Mouse (Mus musculus) MEL (cell line): ENCODE results near the gene Tent4a.

Source experiments
- CTCF ChIP-seq, 3 experiments: IDR thresholded peaks in 2 of 3; conservative IDR thresholded peaks in 1 of 3; 2 replicates each; pipeline ENCODE4 v1.5.1; 2011 to 2012; ENCODE audit warnings: low read length in 3 of 3, low read depth in 2 of 3, mild to moderate bottlenecking in 2 of 3, improper control_type of control experiment in 1 of 3, inconsistent platforms in 1 of 3, mixed read lengths in 1 of 3, moderate library complexity in 1 of 3; ENCODE audit not compliant: control insufficient read depth in 1 of 3, insufficient read depth in 1 of 3, poor library complexity in 1 of 3, severe bottlenecking in 1 of 3
- ETS1 ChIP-seq: IDR thresholded peaks from 2 replicates; pipeline ENCODE4 v1.6.1; 2012; ENCODE audit warnings: low read depth, mild to moderate bottlenecking, inconsistent platforms, low read length, improper control_type of control experiment, moderate library complexity
- GABPA ChIP-seq: IDR thresholded peaks from 2 replicates; pipeline ENCODE4 v1.6.1; 2012; ENCODE audit warnings: low read depth, mild to moderate bottlenecking, inconsistent platforms, low read length, improper control_type of control experiment, moderate library complexity
- JUND ChIP-seq: IDR thresholded peaks from 2 replicates; pipeline ENCODE4 v1.6.1; 2011; ENCODE audit warnings: low read depth, mild to moderate bottlenecking, improper control_type of control experiment, low read length
- MAX ChIP-seq: IDR thresholded peaks from 2 replicates; pipeline ENCODE4 v1.6.1; 2011; ENCODE audit warnings: low read length, improper control_type of control experiment
- NRF1 ChIP-seq: IDR thresholded peaks from 2 replicates; pipeline ENCODE4 v1.6.1; 2014; ENCODE audit warnings: low read depth, mild to moderate bottlenecking, inconsistent platforms, low read length, improper control_type of control experiment, moderate library complexity; ENCODE audit not compliant: poor library complexity, insufficient read depth, severe bottlenecking
- POLR2A ChIP-seq, 2 experiments: IDR thresholded peaks; 2 replicates each; pipeline ENCODE4 v1.6.1; 2011 to 2012; ENCODE audit warnings: low read length in 2 of 2, mild to moderate bottlenecking in 2 of 2, control low read depth in 1 of 2, improper control_type of control experiment in 1 of 2, low read depth in 1 of 2, moderate library complexity in 1 of 2; ENCODE audit not compliant: control insufficient read depth in 1 of 2, insufficient read depth in 1 of 2, poor library complexity in 1 of 2
- TCF12 ChIP-seq: IDR thresholded peaks from 2 replicates; pipeline ENCODE4 v1.6.1; 2014; ENCODE audit warnings: low read depth, mild to moderate bottlenecking, inconsistent platforms, low read length, improper control_type of control experiment, moderate library complexity
- USF1 ChIP-seq: IDR thresholded peaks from 2 replicates; pipeline ENCODE4 v1.6.1; 2014; ENCODE audit warnings: low read depth, mild to moderate bottlenecking, inconsistent platforms, low read length, improper control_type of control experiment, moderate library complexity

DNA sequence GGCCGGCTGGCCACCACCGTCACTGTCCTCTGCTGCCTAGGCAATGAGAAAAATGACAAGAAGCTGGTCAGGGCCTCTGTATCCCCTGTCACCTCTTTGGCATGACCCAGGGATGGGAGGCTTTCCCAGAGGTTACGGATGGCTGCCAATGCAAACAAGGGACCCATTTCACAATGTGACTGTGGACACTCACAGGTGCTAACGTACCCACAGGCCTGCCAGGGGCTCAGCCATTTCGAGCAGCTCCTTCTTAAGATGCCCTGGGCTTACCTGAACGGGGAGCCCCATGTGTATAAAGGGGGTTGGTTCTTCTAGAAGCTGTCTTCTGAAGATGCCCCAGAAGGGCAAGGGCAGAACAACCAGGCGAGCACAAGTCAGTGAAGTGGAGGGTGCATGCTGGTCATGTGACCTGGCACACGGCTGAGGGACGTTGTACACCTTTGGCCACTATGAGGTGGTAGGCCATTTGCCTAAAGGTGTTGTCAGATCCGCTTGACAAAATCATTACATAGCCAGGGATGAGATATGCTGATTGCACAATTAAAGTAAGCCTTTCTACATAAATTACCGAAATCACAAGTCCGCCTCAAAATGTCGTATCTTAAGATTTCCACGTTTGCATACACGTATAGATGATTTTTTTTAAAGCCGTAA is 42.9 kb upstream of the Tent4a start:
- TF ChIP-seq POLR2A (IDR thresholded peaks at IDR 0.05; ENCODE audit: control insufficient read depth in 1 of 2, insufficient read depth in 1 of 2, low read depth in 1 of 2, low read length in 2 of 2, poor library complexity in 1 of 2), result no peak
- no peak for TF ChIP-seq NRF1
- TF ChIP-seq CTCF (IDR thresholded peaks at IDR 0.05 in 2 of 3, conservative IDR thresholded peaks at IDR 0.05 in 1 of 3; ENCODE audit: control insufficient read depth in 1 of 3, insufficient read depth in 1 of 3, low read depth in 2 of 3, low read length in 3 of 3, poor library complexity in 1 of 3, severe bottlenecking in 1 of 3), result no peak
- TF ChIP-seq MAX, result no peak
- no peak for TF ChIP-seq ETS1
- no peak for TF ChIP-seq JUND
- no peak for TF ChIP-seq TCF12
- TF ChIP-seq USF1, result no peak
- TF ChIP-seq GABPA, result no peak
